Mouse (Mus musculus) kidney, adult 2 months (tissue): ENCODE data around the gene Slamf9.

ENCODE experiments used
- CTCF ChIP-seq: fragments of 200-500 bp; conservative IDR thresholded peaks from 2 replicates; pipeline ENCODE4 v1.5.1; 2011; ENCODE audit warnings: low read depth, mild to moderate bottlenecking, control low read depth, low read length, moderate library complexity, mixed read lengths; ENCODE audit not compliant: insufficient read depth, insufficient read length
- POLR2A ChIP-seq: fragments of 200-500 bp; IDR thresholded peaks from one replicate; pipeline ENCODE4 v1.6.1; 2011; ENCODE audit warnings: low read depth, low read length, control low read depth

DNA sequence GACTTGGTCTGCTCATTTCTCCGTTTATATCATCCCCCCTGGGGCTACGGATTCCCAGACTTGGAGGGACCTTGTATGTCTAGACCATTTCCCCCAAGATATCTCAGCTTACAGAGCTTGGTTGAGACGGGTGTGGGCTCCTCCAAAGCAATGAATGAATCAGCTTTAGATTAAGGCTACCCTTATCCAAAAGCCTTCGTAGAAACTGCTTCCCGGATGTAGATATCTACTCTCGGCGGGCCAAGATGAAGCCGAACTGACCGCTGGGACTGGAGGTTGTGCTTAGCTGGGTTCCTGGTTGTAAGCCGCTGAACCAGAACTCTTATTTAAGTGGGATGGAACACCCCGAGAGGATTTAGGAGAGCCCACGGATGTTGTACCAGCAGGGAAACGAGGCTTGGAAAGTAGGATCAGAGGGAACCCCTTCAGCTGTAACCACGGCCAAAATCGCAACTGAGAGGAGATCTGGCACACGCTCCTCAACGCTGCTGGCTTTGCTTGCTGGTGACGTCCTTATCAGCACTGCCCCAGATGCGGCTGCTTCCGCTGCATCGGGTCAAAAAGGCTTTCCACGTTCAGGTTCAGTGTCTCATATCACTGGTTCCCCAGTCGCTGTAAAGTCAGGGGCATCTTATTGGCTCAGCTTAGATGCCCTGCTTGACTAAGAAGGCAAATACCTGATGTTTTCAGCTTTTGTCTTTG lies 51.4 kb downstream of the Slamf9 start:
- TF ChIP-seq POLR2A = no peak
- TF ChIP-seq CTCF = no peak
